Mouse (Mus musculus) heart, postnatal 25 days (tissue): ENCODE data around the gene Ddr1. TPM values are rescaled to one million over a fixed set of nuclear protein-coding genes. Genes with fewer than 3 reads are reported as not detected.

Experiments used
- DNase-seq: peaks from one replicate; pipeline ENCODE4 v3.0.0; 2022; ENCODE audit warnings: low spot score
- intact Hi-C: fragments of 180-260 bp; cut with DNase I; formaldehyde crosslinking; loops from one replicate; pipeline ENCODE4 v1.15.1; 2025
- total RNA-seq, 2 experiments: library from RNA; stranded (reverse); gene quantifications; 2 replicates each; pipeline ENCODE4 v1.2.3; 2021

Ddr1 gene
- total RNA-seq, 2 experiments from 2014 or later, result 33.1 to 41.7 TPM

GRCm38 (mm10) chr17:35725286-35726232 lies 21.1 kb upstream of the Ddr1 start:
- intact Hi-C loops, result loop anchor here (1.0 to 2.0 kb wide), 2 partner anchors 19 to 90 kb away; no protein-coding TSS in a partner anchor
- peak; percentile 83 for DNase-seq

GRCm38 (mm10) chr17:35721676-35722075 lies 17.3 kb upstream of the Ddr1 start:
- intact Hi-C loops, result no loop called here
- no peak for DNase-seq

GRCm38 (mm10) chr17:35720340-35720727 lies 15.9 kb upstream of the Ddr1 start:
- intact Hi-C loops, result no loop called here
- no peak for DNase-seq

GRCm38 (mm10) chr17:35719616-35720339 lies 15.4 kb upstream of the Ddr1 start:
- intact Hi-C loops, result no loop called here
- no peak for DNase-seq

GRCm38 (mm10) chr17:35717080-35717479 lies 12.7 kb upstream of the Ddr1 start:
- no peak for DNase-seq
- intact Hi-C loops, result no loop called here

GRCm38 (mm10) chr17:35716114-35716513 lies 11.7 kb upstream of the Ddr1 start:
- intact Hi-C loops, result no loop called here

GRCm38 (mm10) chr17:35710705-35711347 lies 6.4 kb upstream of the Ddr1 start:
- DNase-seq, result no peak
- intact Hi-C loops, result no loop called here

More at GRCm38 (mm10) chr17:35716114-35716513, 11.7 kb upstream of the Ddr1 start:
- no peak for DNase-seq

- intact Hi-C loops, result no loop called here
- DNase-seq, result no peak
These were observed 4.2 kb upstream of the Ddr1 start for GRCm38 (mm10) chr17:35708611-35709010.

- DNase-seq, result no peak
- intact Hi-C loops, result loop anchor here (2.0 kb wide), 1 partner anchor 17 kb away; no protein-coding TSS in a partner anchor
These were observed 3.5 kb upstream of the Ddr1 start for GRCm38 (mm10) chr17:35707929-35708328.

- intact Hi-C loops, result loop anchor here (2.0 kb wide), 1 partner anchor 19 kb away; no protein-coding TSS in a partner anchor
- DNase-seq, result no peak
These were observed 1.4 kb upstream of the Ddr1 start for GRCm38 (mm10) chr17:35705836-35706235.

- no peak for DNase-seq
- intact Hi-C loops, result no loop called here
These were observed 610 bp downstream of the Ddr1 start for GRCm38 (mm10) chr17:35703751-35704271.

GRCm38 (mm10) chr17:35703065-35703464 lies 1.4 kb downstream of the Ddr1 start:
- intact Hi-C loops, result no loop called here
- DNase-seq, result no peak

GRCm38 (mm10) chr17:35702605-35703004 lies 1.8 kb downstream of the Ddr1 start:
- no peak for DNase-seq
- intact Hi-C loops, result no loop called here

GRCm38 (mm10) chr17:35701978-35702461 lies 2.4 kb downstream of the Ddr1 start:
- no peak for DNase-seq
- intact Hi-C loops, result no loop called here

GRCm38 (mm10) chr17:35701203-35701977 lies 3.0 kb downstream of the Ddr1 start:
- intact Hi-C loops, result no loop called here
- DNase-seq, result no peak

GRCm38 (mm10) chr17:35700371-35700961 lies 4.0 kb downstream of the Ddr1 start:
- intact Hi-C loops, result no loop called here

GRCm38 (mm10) chr17:35699919-35700318 lies 4.5 kb downstream of the Ddr1 start:
- peak; percentile 81 for DNase-seq
- intact Hi-C loops, result no loop called here

More at GRCm38 (mm10) chr17:35700371-35700961, 4.0 kb downstream of the Ddr1 start:
- DNase-seq, result peak; percentile 75

- DNase-seq, result no peak
- intact Hi-C loops, result no loop called here
These were observed 5.9 kb downstream of the Ddr1 start for GRCm38 (mm10) chr17:35698501-35698883.
